Mouse (Mus musculus) cerebellum, adult 11-12 months (tissue): ENCODE results near the gene Itpa.
A peak's percentile ranks its signal among the peaks of the same experiment; 100 is the strongest.

Experiments used
- DNase-seq: peaks from one replicate; pipeline ENCODE4 v3.0.0; 2022

The Itpa gene

GRCm38 (mm10) chr2:130657541-130657940, 9.9 kb upstream of the Itpa start:
- no peak for DNase-seq

- DNase-seq = no peak
These were observed 8.9 kb upstream of the Itpa start for GRCm38 (mm10) chr2:130658530-130658929.

DNA sequence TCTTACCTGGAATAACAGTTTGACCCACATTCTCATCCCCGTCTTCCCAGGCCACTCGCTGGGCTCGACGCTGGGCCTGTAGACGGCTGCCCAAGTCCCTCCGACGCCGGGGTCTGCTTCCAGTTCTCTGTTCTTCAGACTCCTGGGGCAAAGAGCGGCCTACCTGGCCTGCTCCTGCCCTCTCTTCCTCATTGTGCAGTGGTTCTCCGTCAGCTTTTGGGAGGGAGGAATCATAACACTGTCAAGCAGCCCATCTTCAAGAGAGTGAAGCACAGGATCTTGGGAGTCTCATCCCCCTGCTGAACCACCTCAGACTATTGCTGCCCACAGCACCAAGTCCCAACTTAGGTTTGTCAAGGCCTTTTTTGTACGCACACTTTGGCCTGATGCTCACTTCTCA, 4.1 kb upstream of the Itpa start:
- peak; percentile 39 for DNase-seq

- DNase-seq = peak; percentile 96
These were observed 3.2 kb upstream of the Itpa start, which contains the start of gene Ddrgk1 for GRCm38 (mm10) chr2:130664102-130664701. Ddrgk1 (minus strand) TSS chr2:130664659.

GRCm38 (mm10) chr2:130677211-130677610, 9.8 kb downstream of the Itpa start:
- no peak for DNase-seq

DNA sequence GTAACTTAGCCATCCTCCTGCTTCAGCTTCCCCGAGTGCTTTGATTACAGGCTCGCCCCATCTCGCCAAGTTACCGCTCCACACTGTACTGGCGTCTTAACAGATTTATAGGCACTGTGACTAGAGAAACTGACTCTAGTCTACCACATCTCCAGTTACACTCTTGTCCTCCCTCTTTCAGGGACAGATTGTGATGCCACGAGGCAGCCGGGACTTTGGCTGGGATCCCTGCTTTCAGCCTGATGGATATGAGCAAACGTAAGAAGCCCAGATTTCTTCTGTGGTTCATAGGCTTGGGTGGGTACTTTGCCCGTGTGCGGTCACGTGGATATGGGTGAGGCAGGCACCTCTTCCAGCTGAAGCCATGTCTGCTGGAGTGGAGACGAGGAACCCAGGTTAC, 11.7 kb downstream of the Itpa start:
- no peak for DNase-seq

DNA sequence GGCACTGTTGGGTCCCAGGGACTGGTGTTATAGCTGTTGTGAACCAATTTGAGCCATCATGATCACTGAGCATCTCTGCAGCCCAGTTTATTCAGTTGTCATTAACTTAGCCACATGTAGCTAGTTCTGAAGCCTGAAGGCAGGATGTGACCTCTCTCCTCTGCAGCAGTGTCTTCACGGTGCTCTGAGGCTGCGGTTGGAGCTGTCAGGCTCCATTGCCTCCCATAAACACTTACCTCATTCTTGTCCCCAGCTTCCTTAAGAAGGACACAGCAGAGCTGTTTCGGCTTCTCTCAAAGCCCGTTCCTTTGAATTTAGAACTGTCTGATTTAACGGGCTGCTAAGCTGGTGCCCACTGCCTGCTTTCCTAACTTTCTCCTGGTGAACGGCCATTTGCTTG, 12.5 kb downstream of the Itpa start:
- DNase-seq = no peak

- no peak for DNase-seq
These were observed 14.1 kb downstream of the Itpa start for GRCm38 (mm10) chr2:130681531-130681930.

DNA sequence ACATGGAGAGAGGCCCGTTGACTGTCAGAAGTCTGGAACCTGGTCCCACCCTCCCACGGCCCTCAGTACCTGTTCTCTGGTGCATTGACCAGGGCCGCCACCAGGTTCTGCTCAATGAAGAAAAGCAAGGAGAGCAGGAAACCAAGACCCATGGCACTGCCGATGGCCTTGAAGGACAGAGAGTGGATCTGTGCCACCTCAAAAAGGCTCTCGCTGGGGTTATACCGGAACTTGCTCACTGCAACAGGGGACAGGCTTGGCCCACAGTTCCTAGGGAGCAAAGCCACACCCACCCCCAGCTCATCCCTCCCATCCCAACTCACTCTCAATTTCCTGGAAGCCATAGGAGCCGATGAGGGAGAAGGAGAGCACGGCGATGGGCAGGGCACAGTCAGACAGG, 18.0 kb downstream of the Itpa start:
- no peak for DNase-seq

- no peak for DNase-seq
These were observed 21.6 kb downstream of the Itpa start for GRCm38 (mm10) chr2:130689011-130689410.

- no peak for DNase-seq
These were observed 26.2 kb downstream of the Itpa start for GRCm38 (mm10) chr2:130693563-130693962.

- DNase-seq = no peak
These were observed 29.3 kb downstream of the Itpa start for GRCm38 (mm10) chr2:130696700-130697152.

DNA sequence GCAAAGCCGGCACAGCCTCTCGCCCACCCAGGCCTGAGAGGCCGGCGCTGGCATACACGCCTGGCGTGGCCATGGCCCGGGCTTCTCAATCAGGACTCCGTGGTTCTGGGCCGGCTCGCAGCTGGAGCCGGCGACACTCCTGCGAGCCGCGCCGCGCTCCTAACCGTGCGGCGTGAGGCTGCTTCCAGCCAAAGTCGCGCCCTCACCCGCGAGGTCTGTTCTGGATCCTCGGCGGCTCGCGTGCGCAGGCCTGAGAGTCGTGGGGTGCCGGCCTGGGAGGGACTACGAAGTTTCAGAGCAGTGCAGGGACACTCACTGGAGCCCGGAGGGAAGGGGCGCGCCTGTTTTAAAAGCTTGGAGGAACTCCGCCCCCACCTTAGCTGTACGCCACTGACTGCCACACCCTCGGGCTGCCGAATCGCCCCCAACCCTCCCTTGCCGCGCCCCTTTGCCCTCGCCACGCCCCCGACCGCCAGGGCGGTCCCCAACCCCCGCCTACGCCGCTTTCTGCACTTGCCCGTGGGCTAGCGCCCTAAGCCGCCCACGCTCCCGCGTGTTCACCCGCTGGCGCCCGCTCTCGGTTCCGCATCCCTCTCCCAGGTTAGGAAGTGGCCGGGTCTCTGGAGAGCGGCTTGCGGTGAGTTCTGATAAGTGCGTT, 29.9 kb downstream of the Itpa start, which contains the start of gene Slc4a11:
Gene Slc4a11 (minus strand): TSS at position 367 of the 658 bp plus-strand sequence.
- DNase-seq = no peak

DNA sequence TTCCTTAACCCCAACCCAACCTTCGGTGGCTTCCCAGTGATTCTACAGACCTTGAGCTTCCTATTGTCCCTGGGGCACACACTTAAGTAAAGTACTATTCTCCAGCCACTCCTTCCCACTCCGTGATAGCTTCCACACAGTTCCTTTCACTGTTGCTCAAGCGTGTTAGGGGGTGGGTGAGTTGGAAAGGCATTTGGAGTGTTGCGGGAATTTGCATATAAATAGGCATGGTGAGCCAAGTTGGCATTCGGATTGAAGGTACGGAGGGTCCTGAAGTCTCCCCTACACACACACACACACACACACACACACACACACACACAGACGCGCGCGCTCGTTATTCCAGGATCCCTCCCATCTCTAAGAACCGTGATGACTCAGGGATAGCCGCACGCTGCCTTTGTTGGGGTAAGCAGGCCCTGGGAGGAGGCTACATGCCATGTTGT, 30.4 kb downstream of the Itpa start:
- no peak for DNase-seq

DNA sequence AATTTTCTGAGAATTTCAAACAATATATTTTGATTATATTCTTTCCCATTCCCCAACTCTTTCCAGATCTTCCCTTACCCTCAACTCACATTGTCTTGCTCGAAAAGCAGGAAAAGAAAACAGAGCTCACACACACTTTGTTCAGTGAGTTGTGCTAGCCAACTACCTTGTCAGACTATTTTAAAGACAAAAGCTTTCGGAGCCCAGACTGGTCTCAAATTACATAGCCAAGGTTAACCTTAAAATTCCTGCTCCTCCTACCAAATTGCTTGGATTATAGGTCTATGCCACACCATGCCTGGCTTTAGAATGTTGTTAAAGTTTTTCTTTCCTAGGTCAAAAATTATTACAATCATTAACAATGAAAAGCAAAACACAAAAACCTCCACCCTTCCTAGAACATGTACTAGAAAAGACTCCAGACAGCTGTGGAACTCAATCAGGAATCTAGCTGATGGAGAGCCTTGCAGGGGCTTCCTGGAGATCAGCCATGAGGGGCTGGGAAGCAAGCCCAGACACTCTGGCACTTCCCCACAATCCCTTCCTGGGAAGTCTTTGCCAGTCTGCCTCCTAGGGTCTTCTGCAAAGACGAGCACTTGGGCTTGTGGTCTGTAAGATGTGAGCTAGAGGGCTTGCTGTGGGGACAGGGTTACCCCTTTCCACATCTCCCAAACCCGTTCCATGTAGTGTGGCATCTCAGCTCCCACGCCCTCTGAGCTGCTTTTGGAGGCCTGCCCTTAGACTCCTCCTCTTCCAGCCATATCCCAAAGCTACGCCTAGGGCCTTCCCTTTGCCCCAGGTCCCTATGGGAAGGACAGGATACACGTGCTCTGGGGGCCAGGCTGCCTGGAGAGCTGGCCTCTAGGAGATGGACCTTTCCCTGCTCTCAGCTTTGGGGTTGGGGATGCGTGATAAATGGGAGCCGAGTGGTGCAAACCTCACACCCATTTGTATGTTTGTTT, 36.9 kb downstream of the Itpa start:
- DNase-seq = no peak

DNA sequence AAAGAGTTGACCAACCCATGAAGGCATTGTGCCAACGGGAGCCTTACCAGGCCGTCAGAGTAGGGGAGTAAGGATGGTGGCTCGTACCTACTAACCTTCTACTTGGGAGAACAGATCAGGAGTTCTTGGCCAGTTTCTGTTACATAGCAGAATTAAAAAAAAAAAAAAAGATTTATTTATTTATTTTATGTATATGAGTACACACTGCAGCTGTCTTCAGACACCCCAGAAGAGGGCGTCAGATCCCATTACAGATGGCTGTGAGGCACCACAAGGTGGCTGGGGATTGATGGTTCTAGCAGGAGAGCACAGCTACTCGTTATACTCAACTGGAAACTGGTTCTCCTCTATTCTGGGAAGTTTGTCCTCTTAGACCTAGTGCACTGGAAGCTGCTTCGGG, 37.8 kb downstream of the Itpa start:
- no peak for DNase-seq

DNA sequence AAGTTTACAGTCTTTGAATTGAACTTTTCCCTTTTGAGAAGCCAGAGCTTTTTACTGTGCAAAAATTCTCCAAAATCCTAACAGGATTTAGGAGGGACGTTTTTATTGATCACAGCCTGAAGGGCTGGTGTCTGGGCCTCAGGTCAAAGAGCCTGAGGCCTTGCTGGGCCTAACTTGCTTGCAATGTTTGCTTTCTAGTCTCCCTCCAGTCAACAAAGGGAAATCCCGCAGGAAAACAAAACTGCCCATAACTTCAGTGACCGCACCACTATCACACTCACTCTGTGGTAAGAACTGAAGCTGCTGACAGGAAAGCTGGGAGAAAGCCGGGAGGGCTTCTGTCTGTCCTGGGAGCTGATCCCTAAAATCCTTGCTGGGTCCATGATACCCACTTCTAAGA, 39.2 kb downstream of the Itpa start:
- DNase-seq = no peak

GRCm38 (mm10) chr2:130707057-130707456, 39.6 kb downstream of the Itpa start:
- DNase-seq = no peak

DNA sequence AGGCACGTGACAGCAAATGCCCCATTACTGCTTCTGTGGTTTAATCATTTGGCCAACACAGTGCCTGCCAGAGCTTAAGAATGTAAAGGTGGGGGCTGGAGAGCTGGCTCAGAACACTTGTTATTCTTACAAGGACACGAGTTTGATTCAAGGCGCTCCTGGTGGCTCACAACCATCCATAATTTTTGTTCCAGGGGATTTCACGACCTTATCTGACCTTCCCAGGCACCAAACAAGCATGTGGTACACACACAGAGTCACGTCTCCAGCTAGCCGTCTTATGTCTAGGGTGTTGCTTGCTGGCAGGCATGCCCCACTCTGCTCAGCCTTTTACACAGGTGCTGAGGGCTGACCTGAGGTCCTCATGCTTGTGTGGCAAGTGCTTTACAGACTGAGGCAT, 50.5 kb downstream of the Itpa start:
- no peak for DNase-seq

GRCm38 (mm10) chr2:130724369-130724768, 57.0 kb downstream of the Itpa start:
- peak; percentile 66 for DNase-seq

- DNase-seq = no peak
These were observed 60.3 kb downstream of the Itpa start for GRCm38 (mm10) chr2:130727752-130728151.

DNA sequence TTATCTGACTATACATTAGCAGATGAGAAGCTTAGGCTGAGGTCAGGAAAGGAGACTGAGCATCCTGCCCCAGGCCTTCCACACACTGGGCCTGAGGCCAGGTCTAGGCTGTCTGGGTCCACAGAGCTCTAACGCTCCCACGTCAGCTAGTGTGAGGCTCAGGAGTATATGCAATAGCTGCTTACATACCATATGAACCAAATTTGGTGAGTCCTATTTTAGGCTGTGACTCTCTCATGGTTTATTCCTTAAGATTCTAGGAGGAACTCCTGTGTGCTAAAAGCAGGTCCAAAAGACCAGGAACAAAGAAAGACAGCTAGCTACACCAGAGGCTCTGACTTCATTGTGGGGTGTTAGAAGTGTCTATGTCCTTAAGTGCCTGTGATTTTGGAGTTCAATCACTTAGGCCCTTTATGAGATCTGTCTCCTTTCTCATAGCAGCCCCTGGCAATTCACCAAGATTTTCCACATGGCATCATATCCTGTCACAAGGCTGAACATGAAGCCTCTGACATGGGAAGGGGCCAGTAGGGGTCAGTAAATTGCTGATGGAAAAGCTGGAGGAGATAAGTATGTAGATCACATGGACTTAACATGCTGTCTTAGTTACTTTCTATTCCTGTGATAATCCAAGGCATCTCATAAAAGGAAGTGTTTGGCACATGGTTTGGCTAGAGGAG, 61.6 kb downstream of the Itpa start:
- no peak for DNase-seq

- DNase-seq = no peak
These were observed 63.3 kb downstream of the Itpa start for GRCm38 (mm10) chr2:130730746-130731145.
